ENCODE assay signal across 8 mouse cellular contexts in the genomic region with DNA sequence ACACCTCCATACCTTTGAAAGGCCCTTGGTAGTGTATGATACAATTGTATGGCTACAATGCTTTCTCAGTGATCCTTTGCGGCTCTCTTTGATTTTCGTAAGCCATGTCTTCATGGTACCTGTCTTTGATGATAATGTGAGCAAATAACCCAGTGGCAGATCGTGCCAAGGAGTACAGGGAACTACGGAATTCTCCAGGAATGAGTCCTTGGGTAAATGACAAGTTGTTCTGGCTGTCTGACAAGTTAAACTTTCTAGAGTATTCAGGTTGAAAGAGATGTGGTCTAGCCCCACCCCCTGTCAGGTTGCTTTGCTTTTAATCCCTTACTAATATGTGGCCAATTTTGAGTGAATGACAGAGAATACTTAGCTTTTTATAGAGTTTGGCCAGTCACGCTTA. TPM values are rescaled to one million over a fixed set of nuclear protein-coding genes. Genes with fewer than 3 reads are reported as not detected.
DNase-seq lines count a peak whose midpoint lies in the region; ATAC-seq and TF ChIP-seq lines count a peak whose summit lies in the region.

No protein-coding gene starts in this region.

- peaks cover 14% of the 10 kb centered on the region for H3K36me3 ChIP-seq in liver, adult 2 months (ENCODE audit: control insufficient read depth, insufficient read depth, low read length)
- no peaks in the 10 kb centered on the region for H3K36me3 ChIP-seq in forebrain, embryonic 16.5 days (ENCODE audit: control insufficient read depth, insufficient read depth)
- H3K36me3 ChIP-seq in liver, embryonic 14.5 days (replicated peaks; ENCODE audit: control insufficient read depth, insufficient read depth, low read depth), result no peaks in the 10 kb centered on the region
- no peaks in the 10 kb centered on the region for H3K36me3 ChIP-seq in stomach, embryonic 14.5 days (ENCODE audit: control insufficient read depth, insufficient read depth, low read length)

- peak overlapping the region; percentile 73 for H3K4me2 ChIP-seq in forebrain, embryonic 16.5 days (ENCODE audit: low read length)
- H3K4me2 ChIP-seq in liver, embryonic 14.5 days (ENCODE audit: low read depth), result peak overlapping the region; percentile 82
- H3K4me2 ChIP-seq in stomach, embryonic 14.5 days (replicated peaks; ENCODE audit: low read depth, low read length), result peak overlapping the region; percentile 63

- peaks cover 20% of the 10 kb centered on the region for H3K4me1 ChIP-seq in liver, adult 2 months (ENCODE audit: control insufficient read depth, insufficient read depth, low read length)
- peaks cover 15% of the 10 kb centered on the region for H3K4me1 ChIP-seq in forebrain, embryonic 16.5 days (replicated peaks; ENCODE audit: control insufficient read depth, insufficient read depth, low read length)
- peaks cover 14 to 16% of the 10 kb centered on the region in 2 experiments for H3K4me1 ChIP-seq in liver, embryonic 14.5 days (replicated peaks; ENCODE audit: control insufficient read depth in 2 of 2, insufficient read depth in 2 of 2, low read length in 1 of 2)
- peaks cover 8% of the 10 kb centered on the region; the same call in 1 of the 2 replicates for H3K4me1 ChIP-seq in stomach, embryonic 14.5 days (ENCODE audit: control insufficient read depth, insufficient read depth, low read length)

- H3K27me3 ChIP-seq in liver, adult 2 months (ENCODE audit: control insufficient read depth, insufficient read depth, low read length), result no peaks in the 10 kb centered on the region
- H3K27me3 ChIP-seq in forebrain, embryonic 16.5 days (replicated peaks; ENCODE audit: control insufficient read depth, insufficient read depth, low read length), result no peaks in the 10 kb centered on the region
- H3K27me3 ChIP-seq in liver, embryonic 14.5 days (ENCODE audit: control insufficient read depth, insufficient read depth, low read length), result no peaks in the 10 kb centered on the region
- H3K27me3 ChIP-seq in stomach, embryonic 14.5 days (ENCODE audit: control insufficient read depth, insufficient read depth, low read length), result no peaks in the 10 kb centered on the region

- TF ChIP-seq EP300 in liver, embryonic 14.5 days (IDR thresholded peaks at IDR 0.05; ENCODE audit: low read depth), result no peak

- H3K9me3 ChIP-seq in forebrain, embryonic 16.5 days (ENCODE audit: control insufficient read depth, low read length), result no peaks in the 10 kb centered on the region
- H3K9me3 ChIP-seq in liver, embryonic 14.5 days (ENCODE audit: control insufficient read depth, low read length), result no peaks in the 10 kb centered on the region
- H3K9me3 ChIP-seq in stomach, embryonic 14.5 days (ENCODE audit: control insufficient read depth, low read depth, low read length), result no peaks in the 10 kb centered on the region

- DNase-seq in liver, adult 2 months (ENCODE audit: extremely low read depth, low read depth, low spot score), result peak; percentile 98
- no peak for DNase-seq in liver
- no peak for DNase-seq in liver, embryonic 14.5 days (ENCODE audit: low read depth in 3 of 3, low spot score in 3 of 3)
- DNase-seq in yolk sac, embryonic 10.5 days (ENCODE audit: low spot score), result no peak
- DNase-seq in left cerebral cortex, adult 9 months (ENCODE audit: low spot score in 2 of 2), result no peak
- no peak for DNase-seq in layer of hippocampus, adult 18-20 months (ENCODE audit: low spot score in 2 of 2)

- ATAC-seq in forebrain, embryonic 16.5 days, result no peak
- ATAC-seq in liver, embryonic 14.5 days (ENCODE audit: insufficient read depth), result no peak
- no peak for ATAC-seq in stomach, embryonic 14.5 days (ENCODE audit: insufficient number of reproducible peaks, insufficient read depth, low FRiP score, low read depth)

- 17% methylated on average over 5 of the region's 5 CpGs for WGBS in liver, adult 2 months
- 63% methylated on average over 5 of the region's 5 CpGs for WGBS in forebrain, embryonic 16.5 days
- WGBS in liver, embryonic 14.5 days (ENCODE audit: insufficient replicate concordance), result 73% methylated on average over 5 of the region's 5 CpGs
- WGBS in stomach, embryonic 14.5 days, result 56% methylated on average over 5 of the region's 5 CpGs

- peaks cover 32% of the 10 kb centered on the region for H3K79me2 ChIP-seq in liver, adult 2 months (ENCODE audit: control insufficient read depth, insufficient read depth, low read length)

- peak overlapping the region; percentile 99; the same call in 1 of the 2 replicates for H3K27ac ChIP-seq in liver, adult 2 months (replicated peaks; ENCODE audit: insufficient read depth, low read depth, low read length)
- H3K27ac ChIP-seq in forebrain, embryonic 16.5 days (ENCODE audit: low read length), result no peak overlapping the region
- no peak overlapping the region for H3K27ac ChIP-seq in liver, embryonic 14.5 days
- H3K27ac ChIP-seq in stomach, embryonic 14.5 days (ENCODE audit: low read length), result no peak overlapping the region

- no peak overlapping the region for H3K9ac ChIP-seq in liver, adult 2 months (ENCODE audit: low read depth, low read length)
- H3K9ac ChIP-seq in forebrain, embryonic 16.5 days (replicated peaks; ENCODE audit: low read depth, low read length), result peak overlapping the region; percentile 34; the same call in 1 of the 2 replicates
- peak overlapping the region; percentile 88 for H3K9ac ChIP-seq in liver, embryonic 14.5 days (replicated peaks)
- peak overlapping the region; percentile 47; the same call in 1 of the 2 replicates for H3K9ac ChIP-seq in stomach, embryonic 14.5 days (replicated peaks; ENCODE audit: low read depth, low read length)

- H3K4me3 ChIP-seq in liver, adult 2 months (ENCODE audit: insufficient read depth, low read depth, low read length), result peak overlapping the region; percentile 77
- H3K4me3 ChIP-seq in forebrain, embryonic 16.5 days (replicated peaks; ENCODE audit: low read length), result peak overlapping the region; percentile 64
- peak overlapping the region; percentile 78 to 86 for H3K4me3 ChIP-seq in liver, embryonic 14.5 days (ENCODE audit: insufficient read depth in 1 of 2, low read depth in 2 of 2, low read length in 2 of 2)
- H3K4me3 ChIP-seq in stomach, embryonic 14.5 days (ENCODE audit: low read depth, low read length), result peak overlapping the region; percentile 64

- no peak for TF ChIP-seq CTCF in liver, adult 2 months (IDR thresholded peaks at IDR 0.05; ENCODE audit: low read depth, low read length)
- no peak for TF ChIP-seq CTCF in liver, embryonic 14.5 days (IDR thresholded peaks at IDR 0.05; ENCODE audit: low read depth)

- no peak for TF ChIP-seq POLR2A in liver, adult 2 months (IDR thresholded peaks at IDR 0.05; ENCODE audit: extremely low read depth, insufficient read depth, low read length)

RNA-seq across cellular contexts. Expression of gene Chp1, which starts 1.2 kb away (rescaled TPM):
- 165 and 178 TPM in 2 replicates for total RNA-seq in liver, adult 2 months (2014; rRNA removed)
- polyA plus RNA-seq in liver, adult 2 months (2012; rRNA removed), result 176 and 216 TPM in 2 replicates
- 78.6 and 78.8 TPM in 2 replicates for polyA plus RNA-seq in forebrain, embryonic 16.5 days (2015; fragmentation: Nextera tagmentation; extraction: Ambion mirVana)
- polyA plus RNA-seq in liver, embryonic 14.5 days (2012; rRNA removed), result 28.1 and 31.3 TPM in 2 replicates
- 47.5 and 49.3 TPM in 2 replicates for polyA plus RNA-seq in liver, embryonic 14.5 days (2014; fragmentation: Nextera tagmentation; extraction: Ambion mirVana)
- 67.7 and 69.6 TPM in 2 replicates for polyA plus RNA-seq in stomach, embryonic 14.5 days (2014; fragmentation: Nextera tagmentation; extraction: Ambion mirVana)
- 100 to 1,000 TPM; 154 to 166 TPM for total RNA-seq in layer of hippocampus, adult 18-20 months (2021)

RNA-seq across cellular contexts. Expression of gene Exd1, which starts 1.3 kb away (rescaled TPM):
- 0.83 and 0.87 TPM in 2 replicates for total RNA-seq in liver, adult 2 months (2014; rRNA removed)
- 0.66 and 0.87 TPM in 2 replicates for polyA plus RNA-seq in liver, adult 2 months (2012; rRNA removed)
- polyA plus RNA-seq in forebrain, embryonic 16.5 days (2015; fragmentation: Nextera tagmentation; extraction: Ambion mirVana), result 1.1 and 1.6 TPM in 2 replicates
- polyA plus RNA-seq in liver, embryonic 14.5 days (2012; rRNA removed), result 0.11 and 0.12 TPM in 2 replicates
- 0.14 and 0.15 TPM in 2 replicates for polyA plus RNA-seq in liver, embryonic 14.5 days (2014; fragmentation: Nextera tagmentation; extraction: Ambion mirVana)
- 0.35 and 0.52 TPM in 2 replicates for polyA plus RNA-seq in stomach, embryonic 14.5 days (2014; fragmentation: Nextera tagmentation; extraction: Ambion mirVana)
- under 1 TPM; 0.64 to 0.76 TPM for total RNA-seq in layer of hippocampus, adult 18-20 months (2021)
